Mouse (Mus musculus) CH12.LX (cell line): ENCODE results near the gene Iqgap3. TPM values are rescaled to one million over a fixed set of nuclear protein-coding genes. Genes with fewer than 3 reads are reported as not detected.

Experiments
- DNase-seq: peaks from one replicate; pipeline ENCODE4 v3.0.0-alpha.2; 2013; ENCODE audit errors: extremely low read depth
- H3K27ac ChIP-seq: 2 replicates; pipeline ENCODE4 v1.5.1; 2012; ENCODE audit warnings: low read depth, mild to moderate bottlenecking, control low read depth, moderate library complexity; ENCODE audit not compliant: insufficient read depth
- H3K27me3 ChIP-seq: replicated peaks from 2 replicates; pipeline ENCODE3; 2012; ENCODE audit warnings: inconsistent platforms
- H3K36me3 ChIP-seq, 2 experiments: replicated peaks in 1 of 2; 2 replicates each; pipeline versions ENCODE3 to v1.6.1; 2012; ENCODE audit warnings: inconsistent platforms in 1 of 2, low read length in 1 of 2, mild to moderate bottlenecking in 1 of 2, mixed read lengths in 1 of 2, moderate library complexity in 1 of 2; ENCODE audit not compliant: control insufficient read depth in 1 of 2, insufficient read depth in 1 of 2
- H3K4me1 ChIP-seq, 2 experiments: 2 replicates each; pipeline ENCODE4 v1.6.1; 2012; ENCODE audit warnings: inconsistent platforms in 1 of 2, moderate library complexity in 1 of 2; ENCODE audit not compliant: insufficient read depth in 2 of 2, control insufficient read depth in 1 of 2
- H3K4me2 ChIP-seq: 2 replicates; pipeline ENCODE4 v1.6.1; 2012; ENCODE audit warnings: low read depth, mild to moderate bottlenecking, control low read depth; ENCODE audit not compliant: poor library complexity, insufficient read depth, severe bottlenecking
- H3K4me3 ChIP-seq, 3 experiments: fragments of 150-350 bp in 1 of 3; sonication (generic) in 1 of 3; replicated peaks in 1 of 3; 2 replicates each; pipeline versions ENCODE3 to v1.5.1; 2011 to 2012; ENCODE audit warnings: low read depth in 2 of 3, low read length in 2 of 3, mild to moderate bottlenecking in 2 of 3, moderate library complexity in 2 of 3, control low read depth in 1 of 3, improper control_type of control experiment in 1 of 3, inconsistent platforms in 1 of 3, mixed read lengths in 1 of 3; ENCODE audit not compliant: poor library complexity in 1 of 3
- H3K79me2 ChIP-seq: replicated peaks from 2 replicates; pipeline ENCODE4 v1.6.1; 2012; ENCODE audit warnings: mild to moderate bottlenecking, moderate library complexity; ENCODE audit not compliant: control insufficient read depth, poor library complexity, insufficient read depth, severe bottlenecking; ENCODE audit errors: extremely low read depth
- H3K9ac ChIP-seq: 2 replicates; pipeline ENCODE4 v1.6.1; 2012; ENCODE audit warnings: low read depth, mild to moderate bottlenecking, control low read depth, moderate library complexity; ENCODE audit not compliant: insufficient read depth
- H3K9me3 ChIP-seq: replicated peaks from 2 replicates; pipeline ENCODE3; 2012; ENCODE audit warnings: low read length, inconsistent platforms, mixed read lengths
- EP300 ChIP-seq: IDR thresholded peaks from 2 replicates; pipeline ENCODE4 v1.6.1; 2011; ENCODE audit warnings: low read length, improper control_type of control experiment
- ETS1 ChIP-seq: conservative IDR thresholded peaks from 2 replicates; pipeline ENCODE4 v1.6.1; 2012; ENCODE audit warnings: low read depth, mild to moderate bottlenecking, inconsistent platforms, low read length, improper control_type of control experiment, moderate library complexity
- KAT2A ChIP-seq: IDR thresholded peaks from 2 replicates; pipeline ENCODE4 v1.6.1; 2012; ENCODE audit warnings: low read length, improper control_type of control experiment, inconsistent platforms; ENCODE audit not compliant: insufficient replicate concordance
- MAX ChIP-seq: IDR thresholded peaks from 2 replicates; pipeline ENCODE4 v1.6.1; 2011; ENCODE audit warnings: low read length, improper control_type of control experiment
- MEF2A ChIP-seq: IDR thresholded peaks from 2 replicates; pipeline ENCODE4 v1.6.1; 2014; ENCODE audit warnings: low read depth, mild to moderate bottlenecking, inconsistent platforms, low read length, improper control_type of control experiment, borderline replicate concordance
- MXI1 ChIP-seq: IDR thresholded peaks from 2 replicates; pipeline ENCODE4 v1.6.1; 2011; ENCODE audit warnings: mild to moderate bottlenecking, low read depth, low read length, improper control_type of control experiment
- MYC ChIP-seq: IDR thresholded peaks from 2 replicates; pipeline ENCODE4 v1.6.1; 2011; ENCODE audit warnings: low read depth, mild to moderate bottlenecking, improper control_type of control experiment, low read length
- NRF1 ChIP-seq: IDR thresholded peaks from 2 replicates; pipeline ENCODE4 v1.6.1; 2014; ENCODE audit warnings: low read depth, mild to moderate bottlenecking, inconsistent platforms, low read length, improper control_type of control experiment, moderate library complexity
- POLR2A ChIP-seq: IDR thresholded peaks from 2 replicates; pipeline ENCODE4 v1.6.1; 2011; ENCODE audit warnings: low read depth, mild to moderate bottlenecking, improper control_type of control experiment, low read length
- RAD21 ChIP-seq: IDR thresholded peaks from 2 replicates; pipeline ENCODE4 v1.6.1; 2011; ENCODE audit warnings: low read depth, mild to moderate bottlenecking, low read length, improper control_type of control experiment, moderate library complexity
- RCOR1 ChIP-seq: conservative IDR thresholded peaks from 2 replicates; pipeline ENCODE4 v1.6.1; 2012; ENCODE audit warnings: low read depth, mild to moderate bottlenecking, inconsistent platforms, low read length, improper control_type of control experiment
- SMC3 ChIP-seq: IDR thresholded peaks from 2 replicates; pipeline ENCODE4 v1.6.1; 2011; ENCODE audit warnings: low read depth, low read length, improper control_type of control experiment
- TBP ChIP-seq: conservative IDR thresholded peaks from 2 replicates; pipeline ENCODE4 v1.6.1; 2011; ENCODE audit warnings: low read depth, low read length, improper control_type of control experiment
- TCF12 ChIP-seq: IDR thresholded peaks from 2 replicates; pipeline ENCODE4 v1.6.1; 2014; ENCODE audit warnings: low read depth, mild to moderate bottlenecking, inconsistent platforms, low read length, improper control_type of control experiment
- UBTF ChIP-seq: IDR thresholded peaks from 2 replicates; pipeline ENCODE4 v1.6.1; 2012; ENCODE audit warnings: low read depth, mild to moderate bottlenecking, inconsistent platforms, low read length, improper control_type of control experiment, moderate library complexity
- USF2 ChIP-seq: conservative IDR thresholded peaks from 2 replicates; pipeline ENCODE4 v1.6.1; 2011; ENCODE audit warnings: low read depth, low read length, improper control_type of control experiment
- ZC3H11A ChIP-seq: IDR thresholded peaks from 2 replicates; pipeline ENCODE4 v1.6.1; 2012; ENCODE audit warnings: low read depth, mild to moderate bottlenecking, inconsistent platforms, low read length, improper control_type of control experiment
- dilution Hi-C: fragments of 300-500 bp; cut with MboI; formaldehyde crosslinking; loops from 2 replicates; pipeline ENCODE4 v1.14.3; 2020; ENCODE audit warnings: low sequenced_read_pairs; ENCODE audit not compliant: extremely low pct_unique_long_range_greater_than_20kb, extremely low pct_ligation_motif_present
- in situ Hi-C: fragments of 300-500 bp; cut with MboI; formaldehyde crosslinking; loops from 3 replicates; pipeline ENCODE4 v1.14.3; 2019; ENCODE audit warnings: low sequenced_read_pairs, low pct_ligation_motif_present, low pct_unique_long_range_greater_than_20kb, mixed read lengths
- polyA plus RNA-seq: library from polyadenylated mRNA; unstranded; fragments of >175 nt; gene quantifications from 2 replicates; pipeline ENCODE4 v1.2.1, GENCODE M21; 2012; ENCODE audit warnings: low read depth; ENCODE audit not compliant: insufficient read length
- total RNA-seq, 2 experiments: library from RNA; depleted of rRNA; stranded (reverse); fragments of 300-350 nt in 1 of 2; fragments of >200 nt in 1 of 2; gene quantifications; 2 replicates each; pipeline ENCODE4 v1.2.3; 2012 to 2014

Gene Iqgap3
- total and polyA plus RNA-seq, 3 experiments = 13.0 to 21.9 (median 18.3) TPM

DNA sequence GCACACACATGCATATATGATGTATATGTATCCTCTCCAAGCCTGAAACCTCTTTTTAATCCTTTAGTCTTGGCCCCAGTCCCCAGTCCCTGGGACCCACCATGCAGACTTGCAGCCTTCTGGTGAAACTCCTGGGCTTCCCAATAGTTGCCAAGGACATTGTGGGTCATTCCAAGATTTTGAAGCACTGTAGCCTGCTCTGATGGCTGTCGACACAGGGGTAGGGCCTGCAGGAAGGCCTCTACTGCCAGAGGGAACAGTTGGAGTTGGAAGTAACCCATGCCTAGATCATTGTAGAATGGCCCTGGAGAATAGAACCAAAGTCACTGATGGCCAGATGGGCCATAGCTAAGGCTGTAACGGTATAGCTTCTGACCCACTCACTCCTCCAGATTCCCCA is 7.4 kb upstream of the Iqgap3 start:
- in situ Hi-C loops = no loop called here
- no peaks in the 10 kb centered on the region for H3K36me3 ChIP-seq
- H3K27ac ChIP-seq = no peak overlapping the region
- dilution Hi-C loops = no loop called here
- no peak for DNase-seq
- H3K9ac ChIP-seq = no peak overlapping the region
- no peaks in the 10 kb centered on the region for H3K9me3 ChIP-seq
- no peak overlapping the region for H3K4me2 ChIP-seq
- H3K4me1 ChIP-seq = no peaks in the 10 kb centered on the region
- H3K79me2 ChIP-seq = no peaks in the 10 kb centered on the region
- H3K27me3 ChIP-seq = peaks cover 76% of the 10 kb centered on the region
- TF ChIP-seq EP300 (no peak), RAD21 (no peak), SMC3 (no peak), MXI1 (no peak), RCOR1 (no peak), ETS1 (no peak), USF2 (no peak), UBTF (no peak), TCF12 (no peak), POLR2A (no peak), MYC (no peak), KAT2A (no peak), MAX (no peak), TBP (no peak)
- H3K4me3 ChIP-seq = no peak overlapping the region

DNA sequence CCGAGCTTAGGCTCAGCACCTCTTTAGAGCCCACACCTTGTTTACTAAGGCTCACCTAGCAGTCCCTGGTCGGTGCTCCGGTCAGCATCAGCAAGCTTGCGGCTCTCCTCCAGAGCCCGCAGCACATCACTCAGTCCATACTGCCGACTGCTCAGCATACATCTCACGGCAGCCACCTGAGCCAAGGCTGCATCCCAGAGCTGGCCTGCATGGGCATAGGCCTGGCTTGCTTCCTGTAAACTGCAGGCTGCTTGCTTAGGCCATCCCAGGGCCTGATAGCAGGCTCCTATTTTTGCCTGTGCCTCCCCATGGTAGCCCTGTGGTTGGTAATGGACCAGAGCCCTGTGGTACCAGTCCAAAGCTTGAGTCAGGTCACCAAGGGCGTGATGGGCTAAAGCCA is 7.0 kb upstream of the Iqgap3 start:
- no peak overlapping the region for H3K4me3 ChIP-seq
- H3K36me3 ChIP-seq = no peaks in the 10 kb centered on the region
- dilution Hi-C loops (no loop called here), in situ Hi-C loops (no loop called here)
- no peak overlapping the region for H3K27ac ChIP-seq
- DNase-seq = no peak
- no peak overlapping the region for H3K9ac ChIP-seq
- H3K4me2 ChIP-seq = no peak overlapping the region
- H3K9me3 ChIP-seq = no peaks in the 10 kb centered on the region
- TF ChIP-seq ZC3H11A = no peak
- no peak for TF ChIP-seq USF2
- no peak for TF ChIP-seq MXI1
- no peak for TF ChIP-seq NRF1
- TF ChIP-seq MEF2A = no peak
- H3K4me1 ChIP-seq = no peaks in the 10 kb centered on the region
- H3K79me2 ChIP-seq = no peaks in the 10 kb centered on the region
- H3K27me3 ChIP-seq = peaks cover 72% of the 10 kb centered on the region
